In genomic region chr1:156659906-156660659, GRCm38 (mm10) we compare ENCODE assay signal across 12 mouse cellular contexts. TPM values are rescaled to one million over a fixed set of nuclear protein-coding genes. Genes with fewer than 3 reads are reported as not detected.
DNase-seq lines count a peak whose midpoint lies in the region; ATAC-seq and TF ChIP-seq lines count a peak whose summit lies in the region.
"Had no signal": no experiment of that assay in that cellular context is flagged by ENCODE, and none has a peak within 500 bp of the region (broad histone marks: within the 10 kb centered on the region; RNA-seq: fewer than 3 reads in every experiment).

No protein-coding gene starts in this region.

- DNase-seq in lung, adult 2 months: peak; percentile 24
- DNase-seq in lung, postnatal 14 days: no peak
- peak; percentile 38 for DNase-seq in adrenal gland, postnatal 25 days
- no peak for DNase-seq in cerebellum, adult 9-10 months
- DNase-seq in spleen, postnatal 36 days (ENCODE audit: low spot score in 2 of 2): no peak
- no peak for DNase-seq in right cerebral cortex, adult 2 months (ENCODE audit: low spot score in 2 of 2)
- DNase-seq: retina, postnatal 1 day had no signal

- H3K9ac ChIP-seq in intestine, postnatal 0 days (ENCODE audit: low read depth, low read length): no peak overlapping the region
- no peak overlapping the region for H3K9ac ChIP-seq in stomach, embryonic 14.5 days (replicated peaks; ENCODE audit: low read depth, low read length)
- H3K9ac ChIP-seq: hindbrain, embryonic 13.5 days had no signal

- no peak overlapping the region for H3K4me3 ChIP-seq in lung, adult 2 months (replicated peaks; ENCODE audit: extremely low read depth, low read depth, low read length)
- H3K4me3 ChIP-seq in intestine, postnatal 0 days (ENCODE audit: low read depth, low read length): no peak overlapping the region
- H3K4me3 ChIP-seq in stomach, embryonic 14.5 days (ENCODE audit: low read depth, low read length): no peak overlapping the region
- H3K4me3 ChIP-seq: forebrain, embryonic 10.5 days; hindbrain, embryonic 13.5 days; midbrain, embryonic 10.5 days had no signal

- WGBS in lung, adult 2 months: 52% methylated on average over 13 of the region's 13 CpGs
- 69% methylated on average over 13 of the region's 13 CpGs for WGBS in intestine, postnatal 0 days
- WGBS in stomach, embryonic 14.5 days: 63% methylated on average over 13 of the region's 13 CpGs

- no peak for TF ChIP-seq POLR2A in lung, adult 2 months (IDR thresholded peaks at IDR 0.05; ENCODE audit: borderline replicate concordance, extremely low read depth, low read depth, low read length)

- peaks cover 4% of the 10 kb centered on the region; the same call in 1 of the 2 replicates for H3K36me3 ChIP-seq in intestine, postnatal 0 days (ENCODE audit: control insufficient read depth, insufficient read depth)
- H3K36me3 ChIP-seq in stomach, embryonic 14.5 days (ENCODE audit: control insufficient read depth, insufficient read depth, low read length): no peaks in the 10 kb centered on the region

- no peak overlapping the region for H3K27ac ChIP-seq in intestine, postnatal 0 days (ENCODE audit: low read depth, low read length)
- 0 out of 2 replicates have a peak overlapping the region, but pooled peaks have one; percentile 2 for H3K27ac ChIP-seq in stomach, embryonic 14.5 days (ENCODE audit: low read length)
- H3K27ac ChIP-seq: forebrain, embryonic 10.5 days; hindbrain, embryonic 13.5 days; midbrain, embryonic 10.5 days had no signal

- H3K9me3 ChIP-seq in intestine, postnatal 0 days (ENCODE audit: control insufficient read depth): no peaks in the 10 kb centered on the region
- no peaks in the 10 kb centered on the region for H3K9me3 ChIP-seq in stomach, embryonic 14.5 days (ENCODE audit: control insufficient read depth, low read depth, low read length)
- H3K9me3 ChIP-seq: forebrain, embryonic 10.5 days; hindbrain, embryonic 13.5 days; midbrain, embryonic 10.5 days had no signal

- peak overlapping the region; percentile 47 for H3K4me2 ChIP-seq in intestine, postnatal 0 days (replicated peaks; ENCODE audit: low read depth)
- H3K4me2 ChIP-seq in stomach, embryonic 14.5 days (replicated peaks; ENCODE audit: low read depth, low read length): no peak overlapping the region
- H3K4me2 ChIP-seq: hindbrain, embryonic 13.5 days had no signal

- ATAC-seq in intestine, postnatal 0 days: peak; percentile 8; the same call in 1 of the 2 replicates
- peak; percentile 77 for ATAC-seq in stomach, embryonic 14.5 days (ENCODE audit: insufficient number of reproducible peaks, insufficient read depth, low FRiP score, low read depth)

- H3K27me3 ChIP-seq in intestine, postnatal 0 days (replicated peaks; ENCODE audit: control insufficient read depth, insufficient read depth, low read length): no peaks in the 10 kb centered on the region
- no peaks in the 10 kb centered on the region for H3K27me3 ChIP-seq in stomach, embryonic 14.5 days (ENCODE audit: control insufficient read depth, insufficient read depth, low read length)
- H3K27me3 ChIP-seq: hindbrain, embryonic 13.5 days had no signal

- no peak for TF ChIP-seq CTCF in lung, adult 2 months (IDR thresholded peaks at IDR 0.05; ENCODE audit: insufficient read depth, low read length)
- TF ChIP-seq CTCF in intestine, postnatal 0 days (IDR thresholded peaks at IDR 0.05; ENCODE audit: low read depth): no peak

- H3K4me1 ChIP-seq in lung, adult 2 months (ENCODE audit: control insufficient read depth, insufficient read depth, low read length): peaks cover 12% of the 10 kb centered on the region
- no peaks in the 10 kb centered on the region for H3K4me1 ChIP-seq in intestine, postnatal 0 days (replicated peaks; ENCODE audit: control insufficient read depth, insufficient read depth, low read length)
- no peaks in the 10 kb centered on the region for H3K4me1 ChIP-seq in stomach, embryonic 14.5 days (ENCODE audit: control insufficient read depth, insufficient read depth, low read length)
- H3K4me1 ChIP-seq: hindbrain, embryonic 13.5 days; midbrain, embryonic 10.5 days had no signal

RNA-seq across cellular contexts. Expression of gene Tor3a, which starts 14.1 kb away (rescaled TPM):
- polyA plus RNA-seq in lung, adult 2 months (2012; rRNA removed): 73.2 and 105 TPM in 2 replicates
- 13.8 and 19.3 TPM in 2 replicates for total RNA-seq in adrenal gland, postnatal 25 days (2021)
- 5.8 and 7.1 TPM in 2 replicates for polyA plus RNA-seq in intestine, postnatal 0 days (2015; fragmentation: Nextera tagmentation; extraction: Ambion mirVana)
- polyA plus RNA-seq in stomach, embryonic 14.5 days (2014; fragmentation: Nextera tagmentation; extraction: Ambion mirVana): 13.3 and 15.0 TPM in 2 replicates

RNA-seq across cellular contexts. Expression of gene Fam20b, which starts 58.8 kb away (rescaled TPM):
- polyA plus RNA-seq in lung, adult 2 months (2012; rRNA removed): 16.3 and 25.9 TPM in 2 replicates
- total RNA-seq in adrenal gland, postnatal 25 days (2021): 47.6 and 58.9 TPM in 2 replicates
- 35.4 and 36.9 TPM in 2 replicates for polyA plus RNA-seq in intestine, postnatal 0 days (2015; fragmentation: Nextera tagmentation; extraction: Ambion mirVana)
- 32.4 and 34.6 TPM in 2 replicates for polyA plus RNA-seq in stomach, embryonic 14.5 days (2014; fragmentation: Nextera tagmentation; extraction: Ambion mirVana)

Comparison
In these comparisons a context has a peak if more than half of its experiments do, and no peak if none do; other contexts are left out.
1. DNase-seq: peak in lung, adult 2 months (single experiment) and adrenal gland, postnatal 25 days (single experiment); none in lung, postnatal 14 days (single experiment), cerebellum, adult 9-10 months (single experiment), spleen, postnatal 36 days (0 of 2) and right cerebral cortex, adult 2 months (0 of 2).